Mouse (Mus musculus): ENCODE measurements around the gene Folr2. TPM values are rescaled to one million over a fixed set of nuclear protein-coding genes. Genes with fewer than 3 reads are reported as not detected.

Folr2 gene
- polyA plus RNA-seq (2012; rRNA removed) = 0.75 and 1.4 TPM in 2 replicates

GRCm38 (mm10) chr7:101857094-101857493 lies at the start of gene Folr2:
TSS of gene Folr2 (minus strand) at chr7:101857194.
- DNase-seq (ENCODE audit: low read depth in 1 of 2, low spot score in 2 of 2) = no peak
- H3K36me3 ChIP-seq (ENCODE audit: control insufficient read depth, insufficient read depth, low read length) = no peaks in the 10 kb centered on the region
- peaks cover under 1% of the 10 kb centered on the region; the same call in 1 of the 2 replicates for H3K4me1 ChIP-seq (ENCODE audit: control insufficient read depth, insufficient read depth, insufficient read length)
- no peak within 1 kb of the TSS for H3K4me3 ChIP-seq (ENCODE audit: extremely low read depth, insufficient read depth, insufficient read length)
- no peaks in the 10 kb centered on the region for H3K27me3 ChIP-seq (ENCODE audit: control insufficient read depth, insufficient read depth, low read length)
- 71% methylated on average over 4 of the region's 4 CpGs for WGBS
- H3K27ac ChIP-seq (ENCODE audit: insufficient read depth, low read length) = no peak within 1 kb of the TSS
- TF ChIP-seq CTCF (IDR thresholded peaks at IDR 0.05; ENCODE audit: extremely low read depth, insufficient read depth, insufficient read length, insufficient replicate concordance) (no peak), POLR2A (IDR thresholded peaks at IDR 0.05; ENCODE audit: low read depth, low read length) (no peak)

- Histone ChIP-seq H3K27me3 (ENCODE audit: control insufficient read depth, insufficient read depth, low read length) (no peaks in the 10 kb centered on the region), H3K4me3 (ENCODE audit: extremely low read depth, insufficient read depth, insufficient read length) (peak overlapping the region; percentile 82; the same call in 1 of the 2 replicates), H3K27ac (ENCODE audit: insufficient read depth, low read length) (peak overlapping the region; percentile 32; the same call in 1 of the 2 replicates), H3K36me3 (ENCODE audit: control insufficient read depth, insufficient read depth, low read length) (peaks cover 8% of the 10 kb centered on the region), H3K4me1 (ENCODE audit: control insufficient read depth, insufficient read depth, insufficient read length) (peaks cover 4% of the 10 kb centered on the region; the same call in 1 of the 2 replicates)
- TF ChIP-seq CTCF (IDR thresholded peaks at IDR 0.05; ENCODE audit: extremely low read depth, insufficient read depth, insufficient read length, insufficient replicate concordance) = no peak
- no peak for TF ChIP-seq POLR2A (IDR thresholded peaks at IDR 0.05; ENCODE audit: low read depth, low read length)
- no peak for DNase-seq (ENCODE audit: low read depth in 1 of 2, low spot score in 2 of 2)
- WGBS = 5% methylated on average over 8 of the region's 8 CpGs
Measured at GRCm38 (mm10) chr7:101906696-101907095, 49.7 kb upstream of the Folr2 start.

- H3K36me3 ChIP-seq (ENCODE audit: control insufficient read depth, insufficient read depth, low read length) = peaks cover 8% of the 10 kb centered on the region
- TF ChIP-seq POLR2A (IDR thresholded peaks at IDR 0.05; ENCODE audit: low read depth, low read length) (no peak), CTCF (IDR thresholded peaks at IDR 0.05; ENCODE audit: extremely low read depth, insufficient read depth, insufficient read length, insufficient replicate concordance) (no peak)
- H3K27ac ChIP-seq (ENCODE audit: insufficient read depth, low read length) = peak within 1 kb of the TSS; percentile 97
- H3K27me3 ChIP-seq (ENCODE audit: control insufficient read depth, insufficient read depth, low read length) = no peaks in the 10 kb centered on the region
- 2% methylated on average over 11 of the region's 11 CpGs for WGBS
- DNase-seq (ENCODE audit: low read depth in 1 of 2, low spot score in 2 of 2) = no peak
- H3K4me3 ChIP-seq (ENCODE audit: extremely low read depth, insufficient read depth, insufficient read length) = peak within 1 kb of the TSS; percentile 82
- H3K4me1 ChIP-seq (ENCODE audit: control insufficient read depth, insufficient read depth, insufficient read length) = peaks cover 4% of the 10 kb centered on the region; the same call in 1 of the 2 replicates
Measured at GRCm38 (mm10) chr7:101906287-101906681, 49.3 kb upstream of the Folr2 start, which contains the start of gene Tomt. TSS of gene Tomt (minus strand) at chr7:101906359.

GRCm38 (mm10) chr7:101905561-101906286 lies 48.7 kb upstream of the Folr2 start, which contains the start of gene Lamtor1:
TSS of gene Lamtor1 (plus strand) at chr7:101905904.
- peak; percentile 98 to 100 for DNase-seq (ENCODE audit: low read depth in 1 of 2, low spot score in 2 of 2)
- Histone ChIP-seq H3K27ac (ENCODE audit: insufficient read depth, low read length) (peak within 1 kb of the TSS; percentile 97), H3K27me3 (ENCODE audit: control insufficient read depth, insufficient read depth, low read length) (no peaks in the 10 kb centered on the region), H3K36me3 (ENCODE audit: control insufficient read depth, insufficient read depth, low read length) (peaks cover 6% of the 10 kb centered on the region), H3K4me3 (ENCODE audit: extremely low read depth, insufficient read depth, insufficient read length) (peak within 1 kb of the TSS; percentile 82), H3K4me1 (ENCODE audit: control insufficient read depth, insufficient read depth, insufficient read length) (peaks cover 4% of the 10 kb centered on the region; the same call in 1 of the 2 replicates)
- TF ChIP-seq POLR2A (IDR thresholded peaks at IDR 0.05; ENCODE audit: low read depth, low read length) = peak; percentile 75
- no peak for TF ChIP-seq CTCF (IDR thresholded peaks at IDR 0.05; ENCODE audit: extremely low read depth, insufficient read depth, insufficient read length, insufficient replicate concordance)
- WGBS = under 1% methylated on average over 61 of the region's 61 CpGs

- Histone ChIP-seq H3K27ac (ENCODE audit: insufficient read depth, low read length) (no peak overlapping the region), H3K36me3 (ENCODE audit: control insufficient read depth, insufficient read depth, low read length) (no peaks in the 10 kb centered on the region), H3K4me1 (ENCODE audit: control insufficient read depth, insufficient read depth, insufficient read length) (peaks cover 4% of the 10 kb centered on the region; the same call in 1 of the 2 replicates), H3K27me3 (ENCODE audit: control insufficient read depth, insufficient read depth, low read length) (no peaks in the 10 kb centered on the region), H3K4me3 (ENCODE audit: extremely low read depth, insufficient read depth, insufficient read length) (no peak overlapping the region)
- no peak for DNase-seq (ENCODE audit: low read depth in 1 of 2, low spot score in 2 of 2)
- no peak for TF ChIP-seq POLR2A (IDR thresholded peaks at IDR 0.05; ENCODE audit: low read depth, low read length)
- no peak for TF ChIP-seq CTCF (IDR thresholded peaks at IDR 0.05; ENCODE audit: extremely low read depth, insufficient read depth, insufficient read length, insufficient replicate concordance)
Measured at GRCm38 (mm10) chr7:101902846-101903245, 45.9 kb upstream of the Folr2 start.

- Histone ChIP-seq H3K4me3 (ENCODE audit: extremely low read depth, insufficient read depth, insufficient read length) (no peak overlapping the region), H3K27ac (ENCODE audit: insufficient read depth, low read length) (no peak overlapping the region), H3K36me3 (ENCODE audit: control insufficient read depth, insufficient read depth, low read length) (no peaks in the 10 kb centered on the region), H3K4me1 (ENCODE audit: control insufficient read depth, insufficient read depth, insufficient read length) (peaks cover 6% of the 10 kb centered on the region; the same call in 1 of the 2 replicates), H3K27me3 (ENCODE audit: control insufficient read depth, insufficient read depth, low read length) (no peaks in the 10 kb centered on the region)
- DNase-seq (ENCODE audit: low read depth in 1 of 2, low spot score in 2 of 2) = no peak
- WGBS = 96% methylated on average over 10 of the region's 10 CpGs
- TF ChIP-seq POLR2A (IDR thresholded peaks at IDR 0.05; ENCODE audit: low read depth, low read length) = no peak
- TF ChIP-seq CTCF (IDR thresholded peaks at IDR 0.05; ENCODE audit: extremely low read depth, insufficient read depth, insufficient read length, insufficient replicate concordance) = no peak
Measured at GRCm38 (mm10) chr7:101901969-101902368, 45.0 kb upstream of the Folr2 start.

Measured in spleen, adult 2 months (tissue).